In the genomic region with DNA sequence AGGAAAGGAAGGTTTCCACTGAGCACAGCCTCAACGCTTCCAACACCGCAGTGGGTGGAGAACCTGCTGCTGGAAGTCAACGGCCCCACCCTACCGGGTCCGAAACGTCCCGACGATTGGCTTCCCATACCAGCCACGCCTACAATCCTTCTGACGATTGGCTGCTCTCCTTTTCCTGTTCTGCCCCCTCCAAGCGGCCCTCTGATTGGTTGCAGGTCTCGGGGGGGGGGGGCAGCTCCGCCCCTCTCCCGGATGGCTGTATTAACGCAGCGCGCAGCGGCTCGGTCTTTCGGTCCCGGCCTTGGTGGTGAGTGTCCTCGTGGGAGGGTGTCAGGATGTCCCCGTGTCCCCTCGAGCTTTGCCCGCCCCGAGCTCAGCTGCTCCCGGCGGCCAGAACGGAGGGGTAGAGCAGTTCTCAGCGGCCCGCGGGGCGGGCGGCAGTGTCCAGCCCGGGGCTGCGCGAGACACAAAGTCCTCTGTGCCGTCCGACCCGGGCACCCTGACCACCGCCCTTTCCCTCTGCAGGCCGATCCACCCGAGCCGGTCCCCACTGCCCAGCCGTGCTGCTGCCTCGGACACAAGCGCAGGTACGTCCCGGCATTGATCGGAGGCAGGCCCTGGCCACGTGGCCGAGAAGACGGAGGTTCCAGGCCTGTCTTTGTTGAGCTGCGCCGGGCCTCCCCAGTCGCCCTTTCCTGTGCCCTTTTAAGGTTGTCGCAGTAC, we compare ENCODE assay signal across 8 mouse cellular contexts. TPM values are rescaled to one million over a fixed set of nuclear protein-coding genes. Genes with fewer than 3 reads are reported as not detected.
DNase-seq lines count a peak whose midpoint lies in the region; ATAC-seq lines count a peak whose summit lies in the region.

No protein-coding gene starts in this region.

- peaks cover 7% of the 10 kb centered on the region; the same call in 1 of the 2 replicates for H3K79me2 ChIP-seq in macrophage (ENCODE audit: inconsistent target)

- no peaks in the 10 kb centered on the region for H3K27me3 ChIP-seq in hindbrain, embryonic 16.5 days (replicated peaks; ENCODE audit: control insufficient read depth, insufficient read depth, low read length)

- peak; percentile 91 for DNase-seq in WW6 (ENCODE audit: low read depth, low spot score)
- peak; percentile 74 to 85 for DNase-seq in cerebellum, postnatal 4 days (ENCODE audit: low spot score in 2 of 2)
- DNase-seq in gastrocnemius, adult 18-20 months (ENCODE audit: low spot score) = peak; percentile 95
- DNase-seq in left cerebral cortex, adult 18-20 months (ENCODE audit: low spot score in 2 of 2) = peak; percentile 89 to 93
- peak; percentile 97 for DNase-seq in right cerebral cortex, adult 18-20 months
- DNase-seq in urinary bladder, postnatal 10 days (ENCODE audit: low spot score) = peak; percentile 62

- peak; percentile 100 for ATAC-seq in hindbrain, embryonic 16.5 days

- H3K36me3 ChIP-seq in hindbrain, embryonic 16.5 days (ENCODE audit: control insufficient read depth, insufficient read depth, low read length) = peaks cover 7% of the 10 kb centered on the region; the same call in 1 of the 2 replicates
- H3K36me3 ChIP-seq in macrophage (ENCODE audit: inconsistent target) = no peaks in the 10 kb centered on the region

- H3K9ac ChIP-seq in hindbrain, embryonic 16.5 days (ENCODE audit: low read depth, low read length) = peak overlapping the region; percentile 93

- H3K9me3 ChIP-seq in hindbrain, embryonic 16.5 days (ENCODE audit: control insufficient read depth, low read length) = no peaks in the 10 kb centered on the region

- 0% methylated on average over 56 of the region's 57 CpGs for WGBS in hindbrain, embryonic 16.5 days
- WGBS in macrophage (ENCODE audit: missing documents) = 2% methylated on average over 56 of the region's 57 CpGs

- peak overlapping the region; percentile 75 for H3K4me3 ChIP-seq in hindbrain, embryonic 16.5 days (ENCODE audit: low read length)
- H3K4me3 ChIP-seq in macrophage (ENCODE audit: inconsistent target) = peak overlapping the region; percentile 53

- peaks cover 13% of the 10 kb centered on the region for H3K4me1 ChIP-seq in hindbrain, embryonic 16.5 days (ENCODE audit: control insufficient read depth, insufficient read depth, low read depth, low read length)

- H3K4me2 ChIP-seq in hindbrain, embryonic 16.5 days (ENCODE audit: low read length) = peak overlapping the region; percentile 72

- peak overlapping the region; percentile 81 for H3K27ac ChIP-seq in hindbrain, embryonic 16.5 days (ENCODE audit: low read depth, low read length)
- no peak overlapping the region for H3K27ac ChIP-seq in macrophage

RNA-seq across cellular contexts. Expression of gene Usp46, which starts 24.8 kb away (rescaled TPM):
- total RNA-seq in gastrocnemius, adult 18-20 months (2021) = 10 to 100 TPM; 10.4 to 16.0 TPM
- polyA plus RNA-seq in hindbrain, embryonic 16.5 days (2015; fragmentation: Nextera tagmentation; extraction: Ambion mirVana) = 37.7 and 40.6 TPM in 2 replicates
- 100 to 1,000 TPM; 128 to 129 TPM for total RNA-seq in left cerebral cortex, adult 18-20 months (2021)
- 10 to 100 TPM in 7 of 26 experiments, 1 to 10 TPM in 17, under 1 TPM in 2; 0.44 to 11.8 (median 8.1) TPM for total RNA-seq in macrophage (2018; cell fraction: chromatin; rRNA removed)
- 1 to 10 TPM; 4.8 to 9.4 (median 7.2) TPM for total RNA-seq in macrophage (2018; cell fraction: cytosol; rRNA removed)
- 10 to 100 TPM in 3 of 26 experiments, 1 to 10 TPM in 23; 2.1 to 16.1 (median 5.7) TPM for total RNA-seq in macrophage (2018; cell fraction: nucleus; rRNA removed)
- 4.6 to 10.2 TPM (median 6.1 TPM) in 3 replicates for polyA plus RNA-seq in macrophage (2018)

Comparison
In these comparisons a context has a peak if more than half of its experiments do, and no peak if none do; other contexts are left out.
1. RNA of gene Usp46, which starts 24.8 kb away (total RNA-seq): 128 to 129 TPM in left cerebral cortex, adult 18-20 months; 10.4 to 16.0 TPM in gastrocnemius, adult 18-20 months; every median in the first group is over 4 times any median in the second.
2. Peak in every context shown above with its lines, with median percentiles within 50 percentile points of each other: DNase-seq.